Mouse (Mus musculus) embryonic facial prominence, embryonic 13.5 days (tissue): ENCODE measurements around the gene Prg2. TPM values are rescaled to one million over a fixed set of nuclear protein-coding genes. Genes with fewer than 3 reads are reported as not detected.

Source experiments
- ATAC-seq: fragments of 200-750 bp; cut with Nextera tagmentation; 2 replicates; pipeline ENCODE4 v1.8.0; 2017; ENCODE audit warnings: low read depth; ENCODE audit not compliant: insufficient number of reproducible peaks, insufficient read depth, low FRiP score, low TSS enrichment
- H3K27ac ChIP-seq: fragments of 300-500 bp; sonication (generic); 2 replicates; pipeline ENCODE4 v1.5.1; 2015; ENCODE audit warnings: moderate library complexity, mild to moderate bottlenecking, inconsistent platforms
- H3K27me3 ChIP-seq: fragments of 300-500 bp; sonication (generic); 2 replicates; pipeline ENCODE4 v1.6.1; 2015; ENCODE audit warnings: mild to moderate bottlenecking, inconsistent platforms
- H3K36me3 ChIP-seq: fragments of 300-500 bp; sonication (generic); 2 replicates; pipeline ENCODE4 v1.6.1; 2015; ENCODE audit warnings: mild to moderate bottlenecking, inconsistent platforms
- H3K4me1 ChIP-seq: fragments of 300-500 bp; sonication (generic); 2 replicates; pipeline ENCODE4 v1.6.1; 2015; ENCODE audit warnings: inconsistent platforms
- H3K4me2 ChIP-seq: fragments of 300-500 bp; sonication (generic); 2 replicates; pipeline ENCODE4 v1.6.1; 2015; ENCODE audit warnings: moderate library complexity, mild to moderate bottlenecking, inconsistent platforms
- H3K4me3 ChIP-seq: fragments of 300-500 bp; sonication (generic); 2 replicates; pipeline ENCODE4 v1.5.1; 2015; ENCODE audit warnings: mild to moderate bottlenecking, inconsistent platforms
- H3K9ac ChIP-seq: fragments of 300-500 bp; sonication (generic); 2 replicates; pipeline ENCODE4 v1.6.1; 2015; ENCODE audit warnings: mild to moderate bottlenecking, inconsistent platforms
- H3K9me3 ChIP-seq: fragments of 300-500 bp; sonication (generic); 2 replicates; pipeline ENCODE4 v1.6.1; 2016; ENCODE audit warnings: inconsistent platforms
- WGBS: fragments of 180-500 bp; shearing (Covaris S2); methylation state at CpG from one replicate; pipeline ENCODE4 v1.1.7; 2015; ENCODE audit warnings: mixed read lengths; 5-methylcytosine and 5-hydroxymethylcytosine counted together
- polyA plus RNA-seq: library from polyadenylated mRNA; unstranded; fragments of >200 nt; fragmentation: Nextera tagmentation; extraction: Ambion mirVana; gene quantifications from 2 replicates; pipeline ENCODE4 v1.2.1, GENCODE M21; 2015

The Prg2 gene
- polyA plus RNA-seq, 1 experiment from 2014 or later = 0.94 TPM

DNA sequence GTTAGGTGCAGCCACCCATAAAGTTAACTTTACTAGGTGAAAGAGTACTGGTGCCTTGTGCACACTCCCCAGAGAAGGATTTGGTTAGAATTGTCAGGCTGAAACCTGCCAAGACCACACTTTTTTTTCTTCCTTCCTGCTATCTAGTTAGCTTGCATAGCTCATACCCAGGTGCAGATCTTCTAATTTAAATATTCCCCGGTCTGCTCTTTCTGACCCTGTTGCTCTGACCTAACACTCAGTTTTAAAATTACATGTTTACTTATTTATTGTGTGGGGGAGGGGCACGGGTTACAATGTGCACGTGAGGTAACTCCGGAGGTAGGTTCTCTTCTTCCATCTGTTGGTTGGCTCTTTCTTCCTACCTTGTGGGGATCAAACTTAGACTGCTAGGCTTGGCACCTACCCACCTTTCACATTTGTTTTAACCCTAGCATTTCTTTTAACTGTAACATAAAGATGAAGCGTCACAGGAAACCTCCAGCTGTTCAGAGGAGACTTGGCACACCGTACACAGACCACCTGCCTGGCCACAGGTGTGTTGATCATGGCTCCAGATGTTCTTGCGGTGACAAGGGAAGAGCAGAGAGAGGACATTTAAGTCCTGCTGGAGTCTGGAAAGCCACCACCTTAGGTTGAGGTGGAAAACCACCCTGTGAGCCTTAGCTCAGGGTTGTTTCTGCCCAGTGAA lies 16.0 kb upstream of the Prg2 start:
- no peak for ATAC-seq
- WGBS = 86% methylated on average over 7 of the region's 7 CpGs

DNA sequence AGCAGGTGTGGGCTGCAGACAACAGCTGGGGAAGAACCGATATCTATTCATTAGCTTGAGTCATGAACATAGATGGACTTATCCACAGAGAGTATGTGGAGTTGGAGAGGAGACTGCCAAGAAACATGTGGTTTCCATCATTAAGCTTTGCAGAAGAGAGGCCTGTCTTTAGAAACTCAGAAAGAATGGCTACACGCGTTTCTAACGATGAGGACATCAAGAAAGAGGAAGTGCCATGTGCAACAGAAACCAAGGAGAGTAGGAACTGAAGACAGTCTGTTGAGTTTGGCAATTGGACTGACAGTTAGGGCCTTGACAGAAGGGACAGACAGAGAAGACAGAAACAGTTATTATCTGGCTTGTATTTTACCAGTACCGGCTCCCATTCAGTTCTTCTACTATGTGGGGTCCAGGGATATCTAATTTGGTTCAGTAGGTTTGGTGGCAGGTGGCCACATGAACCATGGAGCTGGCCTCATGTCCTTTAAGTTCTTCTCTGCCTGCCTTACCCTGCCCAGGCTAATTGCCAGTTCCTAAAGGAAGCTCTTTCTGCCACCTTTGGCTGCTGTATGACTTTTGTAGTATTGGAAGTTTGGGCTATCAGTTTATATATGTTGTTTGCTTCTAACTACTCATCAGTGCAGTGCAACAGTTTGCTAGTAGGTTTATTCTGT lies 12.8 kb upstream of the Prg2 start:
- H3K4me2 ChIP-seq = no peak overlapping the region
- no peaks in the 10 kb centered on the region for H3K9me3 ChIP-seq
- no peaks in the 10 kb centered on the region for H3K27me3 ChIP-seq
- ATAC-seq = no peak
- no peak overlapping the region for H3K9ac ChIP-seq
- H3K27ac ChIP-seq = no peak overlapping the region
- H3K4me1 ChIP-seq = no peaks in the 10 kb centered on the region
- no peak overlapping the region for H3K4me3 ChIP-seq
- WGBS = 77% methylated on average over 5 of the region's 5 CpGs
- no peaks in the 10 kb centered on the region for H3K36me3 ChIP-seq

More for the DNA sequence above, 16.0 kb upstream of the Prg2 start:
- no peak overlapping the region for H3K9ac ChIP-seq
- H3K9me3 ChIP-seq = no peaks in the 10 kb centered on the region
- H3K4me3 ChIP-seq = no peak overlapping the region
- no peak overlapping the region for H3K27ac ChIP-seq
- no peaks in the 10 kb centered on the region for H3K36me3 ChIP-seq
- H3K27me3 ChIP-seq = no peaks in the 10 kb centered on the region
- H3K4me2 ChIP-seq = no peak overlapping the region
- H3K4me1 ChIP-seq = no peaks in the 10 kb centered on the region

- no peak overlapping the region for H3K9ac ChIP-seq
- 90% methylated on average over 2 of the region's 2 CpGs for WGBS
- H3K27me3 ChIP-seq = no peaks in the 10 kb centered on the region
- H3K9me3 ChIP-seq = no peaks in the 10 kb centered on the region
- H3K27ac ChIP-seq = no peak overlapping the region
- H3K36me3 ChIP-seq = no peaks in the 10 kb centered on the region
- H3K4me3 ChIP-seq = no peak overlapping the region
- H3K4me2 ChIP-seq = no peak overlapping the region
- no peak for ATAC-seq
- no peaks in the 10 kb centered on the region for H3K4me1 ChIP-seq
These were observed 4.7 kb upstream of the Prg2 start for GRCm38 (mm10) chr2:84975580-84975979.

DNA sequence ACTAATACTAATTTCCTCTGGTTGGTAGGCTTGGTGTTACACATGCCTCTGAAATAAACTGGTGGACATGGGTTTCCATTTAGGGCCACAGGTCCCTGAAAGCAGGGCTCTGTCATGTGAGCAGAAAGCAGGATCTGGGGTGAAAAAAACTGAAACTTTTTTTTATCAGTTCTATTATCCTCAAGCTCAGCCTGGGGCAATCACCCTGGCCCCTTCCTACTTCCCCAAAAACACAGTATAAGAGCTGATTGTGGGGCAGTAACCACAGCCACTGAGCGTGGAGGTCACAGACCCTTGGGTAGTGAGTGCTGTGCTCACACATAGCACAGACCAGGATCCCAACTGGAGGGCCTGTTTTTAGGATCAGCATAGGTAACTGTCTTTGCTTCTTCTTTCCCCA lies 7.7 kb downstream of the Prg2 start, which contains the start of gene Prg3:
Prg3 (plus strand) TSS at position 286 of the 400 bp plus-strand sequence.
- WGBS = 75% methylated on average over 1 of the region's 1 CpGs
- Histone ChIP-seq H3K9ac (no peak within 1 kb of the TSS), H3K36me3 (no peaks in the 10 kb centered on the region), H3K9me3 (no peaks in the 10 kb centered on the region), H3K4me1 (no peaks in the 10 kb centered on the region), H3K27ac (no peak within 1 kb of the TSS), H3K4me3 (no peak within 1 kb of the TSS), H3K4me2 (no peak within 1 kb of the TSS), H3K27me3 (no peaks in the 10 kb centered on the region)
- no peak for ATAC-seq

DNA sequence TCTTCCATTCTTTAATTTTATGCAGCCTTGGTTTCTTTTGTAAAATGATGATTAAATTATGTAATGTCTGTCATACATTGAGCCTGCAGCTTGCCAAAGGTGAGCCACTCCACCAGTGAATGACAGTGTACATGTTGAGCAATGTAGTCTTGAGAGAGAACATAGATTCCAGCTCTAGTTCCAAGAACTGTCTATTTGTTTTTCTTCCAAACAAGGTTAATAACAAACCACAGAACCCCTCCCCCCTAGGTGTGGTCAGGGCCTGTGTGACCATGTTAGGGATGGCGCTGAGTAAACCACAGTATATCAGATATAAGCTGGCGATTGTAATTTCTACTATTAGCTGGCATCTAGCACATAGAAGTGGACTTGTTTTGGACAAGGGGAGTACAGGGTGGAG lies 16.1 kb downstream of the Prg2 start:
- H3K36me3 ChIP-seq = no peaks in the 10 kb centered on the region
- no peak overlapping the region for H3K9ac ChIP-seq
- no peak overlapping the region for H3K4me3 ChIP-seq
- H3K9me3 ChIP-seq = no peaks in the 10 kb centered on the region
- WGBS = 89% methylated on average over 2 of the region's 2 CpGs
- no peak overlapping the region for H3K4me2 ChIP-seq
- no peaks in the 10 kb centered on the region for H3K4me1 ChIP-seq
- no peak for ATAC-seq
- no peaks in the 10 kb centered on the region for H3K27me3 ChIP-seq
- no peak overlapping the region for H3K27ac ChIP-seq

GRCm38 (mm10) chr2:84999486-85000181 lies 19.4 kb downstream of the Prg2 start:
- no peak for ATAC-seq
- H3K4me1 ChIP-seq = no peaks in the 10 kb centered on the region
- H3K4me3 ChIP-seq = no peak overlapping the region
- no peaks in the 10 kb centered on the region for H3K9me3 ChIP-seq
- no peaks in the 10 kb centered on the region for H3K36me3 ChIP-seq
- WGBS = 65% methylated on average over 3 of the region's 3 CpGs
- peak overlapping the region; percentile 36; the same call in 1 of the 2 replicates for H3K27ac ChIP-seq
- H3K4me2 ChIP-seq = no peak overlapping the region
- no peak overlapping the region for H3K9ac ChIP-seq
- H3K27me3 ChIP-seq = no peaks in the 10 kb centered on the region

DNA sequence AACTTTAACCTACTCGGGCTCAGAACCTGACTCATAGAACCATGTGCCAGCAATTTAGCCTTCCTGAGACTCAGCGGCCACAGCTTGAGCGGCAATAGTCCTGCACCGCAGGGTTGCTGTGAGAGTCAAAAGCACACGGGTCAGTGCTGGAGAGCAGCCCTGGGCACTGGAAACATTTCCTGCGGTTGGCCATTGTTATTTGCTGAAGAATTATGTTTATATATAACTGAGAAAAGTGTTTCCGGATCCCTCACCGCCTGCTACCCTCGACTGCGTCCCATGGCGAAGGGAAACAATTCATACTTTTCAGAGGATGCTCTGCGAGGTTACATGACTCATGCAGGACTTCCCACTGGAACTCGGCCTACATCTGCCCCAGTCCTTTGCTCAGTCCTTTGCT lies 21.2 kb downstream of the Prg2 start:
- no peak overlapping the region for H3K9ac ChIP-seq
- H3K27me3 ChIP-seq = no peaks in the 10 kb centered on the region
- H3K4me1 ChIP-seq = no peaks in the 10 kb centered on the region
- H3K4me2 ChIP-seq = no peak overlapping the region
- H3K9me3 ChIP-seq = no peaks in the 10 kb centered on the region
- no peak overlapping the region for H3K27ac ChIP-seq
- H3K36me3 ChIP-seq = no peaks in the 10 kb centered on the region
- WGBS = 77% methylated on average over 13 of the region's 13 CpGs
- H3K4me3 ChIP-seq = no peak overlapping the region
- ATAC-seq = no peak

GRCm38 (mm10) chr2:85002575-85002974 lies 22.3 kb downstream of the Prg2 start:
- Histone ChIP-seq H3K4me3 (no peak overlapping the region), H3K27ac (no peak overlapping the region), H3K9ac (no peak overlapping the region), H3K36me3 (no peaks in the 10 kb centered on the region), H3K9me3 (no peaks in the 10 kb centered on the region), H3K27me3 (no peaks in the 10 kb centered on the region), H3K4me1 (no peaks in the 10 kb centered on the region), H3K4me2 (no peak overlapping the region)
- 71% methylated on average over 8 of the region's 8 CpGs for WGBS
- no peak for ATAC-seq

DNA sequence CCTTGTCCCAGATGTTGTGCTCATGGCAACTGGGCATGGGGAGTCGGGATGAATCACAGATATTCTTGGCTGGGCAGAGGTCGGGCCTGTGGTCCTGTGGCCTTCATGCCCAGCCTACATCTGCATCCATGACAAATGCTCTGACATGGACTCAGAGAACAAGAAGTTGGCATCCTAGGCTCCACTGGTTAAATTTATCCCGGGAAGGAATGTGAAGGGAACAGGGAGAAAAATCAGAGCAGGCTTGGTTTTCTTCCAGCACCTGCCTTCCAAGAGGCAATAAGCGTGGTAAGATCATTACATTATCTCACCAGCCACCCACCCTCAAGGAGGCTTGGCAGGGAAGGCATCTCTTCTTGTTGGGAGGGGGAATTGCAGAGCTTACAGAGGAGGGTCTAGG lies 24.1 kb downstream of the Prg2 start:
- Histone ChIP-seq H3K4me3 (no peak overlapping the region), H3K4me2 (no peak overlapping the region), H3K9me3 (no peaks in the 10 kb centered on the region), H3K4me1 (no peaks in the 10 kb centered on the region), H3K36me3 (no peaks in the 10 kb centered on the region), H3K27ac (no peak overlapping the region), H3K9ac (no peak overlapping the region), H3K27me3 (no peaks in the 10 kb centered on the region; the same call in 1 of the 2 replicates)
- ATAC-seq = no peak
- 79% methylated on average over 4 of the region's 4 CpGs for WGBS

- ATAC-seq = no peak
- H3K9ac ChIP-seq = no peak overlapping the region
- WGBS = 81% methylated on average over 7 of the region's 7 CpGs
- no peak overlapping the region for H3K27ac ChIP-seq
- H3K4me1 ChIP-seq = no peaks in the 10 kb centered on the region
- H3K4me2 ChIP-seq = no peak overlapping the region
- H3K4me3 ChIP-seq = no peak overlapping the region
- H3K27me3 ChIP-seq = no peaks in the 10 kb centered on the region; the same call in 1 of the 2 replicates
- no peaks in the 10 kb centered on the region for H3K36me3 ChIP-seq
- no peaks in the 10 kb centered on the region for H3K9me3 ChIP-seq
These were observed 26.3 kb downstream of the Prg2 start for GRCm38 (mm10) chr2:85006600-85006999.

- 21% methylated on average over 4 of the region's 4 CpGs for WGBS
- Histone ChIP-seq H3K36me3 (no peaks in the 10 kb centered on the region), H3K27ac (no peak overlapping the region), H3K9ac (no peak overlapping the region), H3K4me1 (no peaks in the 10 kb centered on the region), H3K27me3 (no peaks in the 10 kb centered on the region; the same call in 1 of the 2 replicates), H3K4me2 (no peak overlapping the region), H3K4me3 (no peak overlapping the region), H3K9me3 (no peaks in the 10 kb centered on the region)
- no peak for ATAC-seq
These were observed 27.5 kb downstream of the Prg2 start for GRCm38 (mm10) chr2:85007729-85008128.

- Histone ChIP-seq H3K36me3 (no peaks in the 10 kb centered on the region), H3K4me1 (no peaks in the 10 kb centered on the region), H3K4me3 (no peak overlapping the region), H3K27ac (no peak overlapping the region), H3K9me3 (no peaks in the 10 kb centered on the region), H3K27me3 (no peaks in the 10 kb centered on the region; the same call in 1 of the 2 replicates), H3K4me2 (no peak overlapping the region), H3K9ac (no peak overlapping the region)
- 83% methylated on average over 2 of the region's 2 CpGs for WGBS
- ATAC-seq = no peak
These were observed 29.0 kb downstream of the Prg2 start for GRCm38 (mm10) chr2:85009212-85009611.
